Mouse (Mus musculus) spleen, adult 2 months (tissue): Measurements from ENCODE around the gene Anapc13.

ENCODE experiments used
- CTCF ChIP-seq: fragments of 200-500 bp; IDR thresholded peaks from 2 replicates; pipeline ENCODE4 v1.5.1; 2011; ENCODE audit warnings: mild to moderate bottlenecking, inconsistent platforms; ENCODE audit not compliant: insufficient read depth, insufficient read length, insufficient replicate concordance; ENCODE audit errors: extremely low read depth
- POLR2A ChIP-seq: fragments of 200-500 bp; IDR thresholded peaks from 2 replicates; pipeline ENCODE4 v1.6.1; 2011; ENCODE audit warnings: low read depth, low read length, inconsistent platforms

DNA sequence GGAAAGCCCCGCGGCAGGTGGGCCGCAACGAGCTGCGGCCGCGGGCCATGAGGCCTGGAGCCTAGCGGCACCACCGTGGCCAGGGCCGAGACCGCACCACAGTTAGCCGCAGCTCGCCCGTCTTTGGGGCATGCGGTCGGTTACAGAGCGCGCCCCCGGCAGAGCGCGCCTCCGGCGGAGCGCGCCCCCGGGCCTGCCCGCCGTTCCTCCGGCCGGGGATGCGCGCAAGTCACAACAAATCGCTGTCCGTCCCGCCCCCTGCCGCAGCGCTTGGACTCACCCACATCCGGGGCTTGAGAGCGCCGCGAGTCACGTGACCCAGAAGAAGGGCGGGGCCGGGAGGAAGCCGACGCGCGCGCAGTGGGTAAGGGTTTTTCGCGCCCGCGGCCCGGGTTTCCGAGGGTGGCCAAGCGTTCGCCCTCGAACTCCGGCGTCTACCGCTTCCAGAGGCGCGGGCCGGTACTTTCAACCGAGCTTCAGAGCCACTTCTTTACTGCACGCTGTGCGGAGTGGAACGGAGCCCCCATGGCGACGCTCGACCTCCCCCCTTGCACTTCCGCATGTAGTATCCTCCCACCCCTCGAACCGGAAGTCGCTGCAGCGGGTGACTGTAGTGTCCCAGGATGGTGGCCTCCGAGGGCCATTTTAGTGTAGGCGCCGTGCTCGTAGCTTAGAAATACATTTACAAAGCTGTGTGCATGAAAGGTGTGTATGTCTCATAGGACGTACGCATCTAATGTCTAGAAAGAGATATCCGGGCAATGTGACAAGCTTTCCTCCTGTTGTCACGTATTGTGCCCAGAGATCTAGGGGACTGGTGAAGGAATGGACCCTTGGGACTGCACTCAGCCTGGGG lies at the start of gene Anapc13, which contains the start of gene Cep63:
- peak; percentile 39; the same call in 1 of the 2 replicates for TF ChIP-seq POLR2A
- no peak for TF ChIP-seq CTCF
